21 mouse cellular contexts compared by ENCODE assay signal in genomic region chr1:182902906-182903305, GRCm38 (mm10). TPM values are rescaled to one million over a fixed set of nuclear protein-coding genes. Genes with fewer than 3 reads are reported as not detected.
A peak's percentile ranks its signal among the peaks of the same experiment; 100 is the strongest.
DNase-seq lines count a peak whose midpoint lies in the region; ATAC-seq lines count a peak whose summit lies in the region.
"Had no signal": no experiment of that assay in that cellular context is flagged by ENCODE, and none has a peak within 500 bp of the region (broad histone marks: within the 10 kb centered on the region; RNA-seq: fewer than 3 reads in every experiment).

No protein-coding gene starts in this region.

- ATAC-seq in erythroid progenitor cell, adult 5-6 weeks (replicated peaks; ENCODE audit: low FRiP score, poor library complexity, severe bottlenecking), result no peak
- ATAC-seq: activated CD4-positive, CD25-positive, alpha-beta regulatory T cell, adult 4 months; forebrain, embryonic 13.5 days; forebrain, embryonic 15.5 days; forebrain, postnatal 0 days; Patski had no signal

- peak; percentile 19 for DNase-seq in adrenal gland, adult 8-10 months
- DNase-seq in adrenal gland, postnatal 4 days (ENCODE audit: low spot score in 2 of 2), result no peak
- peak; percentile 28 for DNase-seq in MN1 (ENCODE audit: low spot score)
- DNase-seq in adrenal gland, postnatal 10 days, result peak; percentile 20
- peak; percentile 43 to 46 for DNase-seq in adrenal gland, postnatal 36 days
- DNase-seq in kidney, postnatal 14 days, result no peak
- DNase-seq: cerebellum, adult 11 months; cerebellum, adult 18-20 months; cerebellum, adult 8-10 months; cerebellum, adult 9-11 months; cerebellum, postnatal 14 days; cerebellum, postnatal 36 days; embryo, embryonic 11 days; forebrain, postnatal 0 days had no signal

RNA-seq across cellular contexts. Expression of gene Tlr5, which starts 51.7 kb away (rescaled TPM):
- total RNA-seq in adrenal gland, adult 8-10 months (2022), result 1 to 10 TPM in 1 of 4 experiments, under 1 TPM in 3; 0.61 to 2.5 (median 0.73) TPM
- 1 to 10 TPM; 1.6 to 1.8 TPM for total RNA-seq in adrenal gland, postnatal 4 days (2021)
- 1 to 10 TPM; 1.6 to 2.4 TPM for total RNA-seq in adrenal gland, postnatal 10 days (2021)
- total RNA-seq in adrenal gland, postnatal 36 days (2021), result 1 to 10 TPM in 1 of 2 experiments, under 1 TPM in 1; 0.92 to 1.5 TPM
- total RNA-seq in erythroid progenitor cell, adult 5-6 weeks (2015; ENCODE audit: low replicate concordance), result 1.1 TPM in 1 of 2 replicates, not detected in the other
- total RNA-seq in erythroid progenitor cell, adult 5-6 weeks (2017; ENCODE audit: low replicate concordance), result 0.26 TPM in 1 of 2 replicates, not detected in the other
- total RNA-seq: common myeloid progenitor, adult 5-6 weeks; MEL had no signal

Comparison
In these comparisons a context has a peak if more than half of its experiments do, and no peak if none do; other contexts are left out.
1. DNase-seq: peak in adrenal gland, adult 8-10 months (single experiment), MN1 (single experiment), adrenal gland, postnatal 10 days (single experiment) and adrenal gland, postnatal 36 days (2 of 2); none in adrenal gland, postnatal 4 days (0 of 2) and kidney, postnatal 14 days (single experiment).